Mouse (Mus musculus) heart, adult 9 months (tissue): ENCODE measurements at regions not wholly inside any gene's neighbourhood (a gene's known extent, or its start where the extent isn't known, plus 50 kb on each side); places are given as distances from the start of the nearest gene placed in this dataset.
A peak's percentile ranks its signal among the peaks of the same experiment; 100 is the strongest.
"Not testable (repeated sequence)": the region's sequence is repeated elsewhere in the genome, so short reads cannot be mapped to it uniquely, and the experiment has no call there.

ENCODE experiments used
- DNase-seq, 2 experiments: peaks; one replicate each; pipeline ENCODE4 v3.0.0; 2022; ENCODE audit warnings: low spot score in 2 of 2

DNA sequence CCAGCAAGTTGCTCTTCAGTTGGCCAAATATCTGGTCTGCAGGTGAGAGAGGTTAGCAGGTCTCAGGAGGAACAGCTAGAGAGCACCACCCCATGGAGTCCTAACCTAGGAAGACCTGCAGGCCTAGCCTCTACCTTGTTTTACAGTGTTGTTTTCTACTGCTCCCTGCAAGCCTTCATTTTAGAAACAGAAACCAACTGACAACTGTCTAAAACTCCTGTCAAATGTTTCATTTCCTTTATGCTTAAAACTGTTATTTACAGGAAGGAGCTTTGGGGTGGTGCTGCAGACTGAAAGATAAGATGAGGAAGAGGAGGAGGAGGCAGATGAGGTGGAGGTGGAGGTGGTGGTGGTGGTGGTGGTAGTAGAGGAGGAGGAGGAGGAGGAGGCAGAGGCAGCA is 96.6 kb upstream of the Selenop start:
- no peak for DNase-seq

DNA sequence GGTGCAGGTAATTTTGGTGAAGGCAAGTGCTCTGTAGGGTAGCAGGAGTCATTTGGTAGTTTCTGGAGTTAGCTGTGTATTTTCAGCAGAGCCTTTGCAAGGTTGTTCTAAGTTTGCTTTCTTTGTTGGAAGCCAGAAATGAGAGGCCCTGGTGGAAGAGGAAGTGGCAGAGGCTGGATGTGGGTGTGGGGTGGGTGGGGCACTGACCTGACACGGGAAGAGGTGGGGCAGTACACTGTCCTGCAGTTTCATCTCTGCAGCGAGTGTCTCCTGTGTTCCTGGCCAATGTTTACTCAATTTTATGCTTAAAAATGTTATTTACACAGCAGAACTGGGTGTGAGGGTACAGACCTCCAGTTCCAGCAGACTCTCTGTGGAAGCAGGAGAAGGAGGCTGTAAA is 94.3 kb upstream of the Selenop start:
- DNase-seq: no peak

DNA sequence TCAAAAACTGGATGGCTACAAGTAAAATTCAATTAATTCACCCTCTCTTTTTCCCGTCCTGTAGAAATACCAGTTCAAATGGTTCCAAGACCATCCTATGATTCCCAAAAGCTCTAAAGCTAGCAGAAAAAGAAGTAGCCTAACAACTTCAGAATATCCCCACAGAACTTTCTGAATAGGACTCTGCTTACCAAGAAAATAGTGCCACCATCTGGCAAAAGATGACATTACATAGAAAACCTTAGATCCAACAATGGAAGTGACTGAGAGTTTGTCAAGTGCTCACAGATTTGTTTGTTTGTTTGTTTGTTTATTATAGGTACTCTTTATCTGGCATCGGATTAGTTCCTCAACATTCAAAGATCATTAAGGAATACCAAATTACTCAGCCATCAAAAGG is 93.5 kb upstream of the Selenop start:
- DNase-seq: peak in 1 of 2 experiments; percentile 5

DNA sequence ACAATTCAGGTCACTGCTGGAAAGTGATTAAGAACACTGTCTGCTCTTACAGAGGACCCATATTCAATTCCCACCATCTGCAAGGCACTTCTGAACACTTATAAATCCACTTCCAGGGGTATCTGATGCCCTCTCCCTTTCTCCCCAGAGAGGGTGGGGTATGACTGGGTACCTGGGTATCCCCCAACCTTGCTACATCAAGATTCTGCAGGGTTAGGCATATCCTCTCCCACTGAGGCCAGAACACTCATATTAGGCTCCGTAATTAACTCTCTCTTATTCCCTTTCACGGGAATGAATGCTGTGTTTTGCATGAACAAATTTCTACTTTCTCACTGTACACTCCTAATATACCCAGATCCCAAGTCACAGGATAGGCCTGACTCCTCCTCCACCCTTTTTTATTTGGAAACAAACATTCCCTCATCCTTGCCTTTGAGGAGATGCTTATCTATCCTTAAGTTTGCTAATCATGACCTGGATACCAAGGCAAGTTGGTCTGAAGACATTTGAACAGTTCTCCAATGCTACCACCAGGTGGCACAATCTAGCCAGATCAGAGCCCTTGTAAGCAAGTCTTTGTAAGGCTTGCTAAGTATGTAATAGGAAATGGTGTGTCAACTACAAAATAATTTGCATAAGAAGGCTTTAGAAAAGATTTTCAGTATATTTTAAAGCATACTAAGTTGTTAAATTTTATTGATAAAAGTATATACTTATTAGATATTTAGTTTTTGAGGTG is 66.3 kb upstream of the Selenop start:
- DNase-seq: peak; percentile 12 to 50

DNA sequence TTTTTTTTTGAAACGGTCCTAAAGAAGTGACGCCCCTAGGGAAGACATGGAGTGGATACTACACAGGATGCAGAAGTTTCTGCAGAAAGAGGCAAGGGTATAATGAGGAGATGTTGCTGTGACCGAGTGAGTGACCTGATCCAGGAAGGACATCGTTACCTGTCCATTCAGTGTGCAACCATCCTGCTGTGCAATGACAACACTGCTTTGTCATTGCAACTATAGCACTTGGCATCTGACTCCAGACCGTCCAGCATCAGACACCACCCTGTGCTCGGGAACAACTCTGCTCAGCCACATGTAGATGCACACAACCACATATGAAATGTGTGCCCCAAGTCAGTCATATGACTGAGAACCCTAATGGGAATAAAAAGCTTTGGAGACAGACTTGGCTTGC is 62.8 kb upstream of the Selenop start:
- DNase-seq: no peak

DNA sequence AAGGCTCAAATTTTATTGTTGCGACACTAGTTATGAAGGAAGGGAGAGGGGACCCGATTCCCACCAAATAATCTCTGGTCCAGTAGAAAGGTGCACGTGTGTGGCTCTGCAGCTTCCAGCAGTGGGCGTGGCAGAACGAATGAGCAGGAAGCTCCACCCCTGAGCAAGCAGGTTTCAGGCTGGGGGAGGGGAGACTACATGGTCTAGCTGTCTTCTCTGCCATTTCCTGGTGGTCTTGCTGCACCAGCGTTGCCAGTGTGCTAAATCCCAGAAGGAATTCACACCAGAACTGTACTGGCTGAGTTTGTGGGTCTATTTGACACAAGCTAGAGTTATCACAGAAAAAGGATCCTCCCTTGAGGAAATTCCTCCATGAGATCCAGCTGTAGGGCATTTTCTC is 62.3 kb upstream of the Selenop start:
- DNase-seq: not testable (repeated sequence)

DNA sequence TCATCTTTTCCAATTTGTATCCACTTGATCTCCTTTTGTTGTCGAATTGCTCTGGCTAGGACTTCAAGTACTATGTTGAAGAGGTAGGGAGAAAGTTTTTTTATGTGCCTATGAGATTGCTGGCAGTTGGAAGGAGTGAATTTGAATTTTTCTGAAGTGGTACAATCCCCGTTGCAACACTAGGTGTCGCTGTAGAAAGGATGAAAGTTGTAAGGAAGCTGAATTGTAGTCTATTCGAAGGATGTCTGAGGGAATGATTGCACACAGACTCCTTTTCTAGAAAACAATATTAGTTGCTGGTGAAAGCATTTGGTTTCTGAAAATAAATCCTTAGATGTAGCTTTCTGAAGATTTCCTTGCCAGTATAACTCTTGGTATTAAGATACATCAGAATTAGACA is 54.6 kb upstream of the Selenop start:
- peak; percentile 28 to 66 for DNase-seq

DNA sequence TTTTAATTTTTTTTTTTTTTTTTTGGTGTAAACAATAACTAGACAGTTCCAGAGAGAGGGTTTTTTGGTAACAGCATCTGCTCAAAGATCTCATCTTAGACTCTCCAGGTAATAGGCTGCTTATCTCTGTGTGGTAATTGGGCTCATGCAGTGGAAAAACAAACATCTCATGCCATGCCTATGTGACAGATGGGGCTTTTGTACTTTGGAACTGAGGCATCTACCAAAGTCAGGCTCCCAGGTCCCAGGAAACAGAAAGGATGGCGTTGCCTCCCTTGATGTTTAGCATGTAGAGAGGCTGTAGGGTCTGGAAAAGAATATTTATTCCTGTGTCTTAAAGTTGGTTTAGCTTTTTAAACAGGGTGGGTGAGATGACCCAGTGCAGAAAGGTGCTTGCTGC is 53.1 kb upstream of the Selenop start:
- no peak for DNase-seq
